Comparison of ENCODE assay signal across 14 mouse cellular contexts in genomic region chr8:114331928-114332327, GRCm38 (mm10).
DNase-seq lines count a peak whose midpoint lies in the region; ATAC-seq lines count a peak whose summit lies in the region.
"Had no signal": no experiment of that assay in that cellular context is flagged by ENCODE, and none has a peak within 500 bp of the region (broad histone marks: within the 10 kb centered on the region; RNA-seq: fewer than 3 reads in every experiment).

No protein-coding gene starts in this region.

- H3K36me3 ChIP-seq in embryonic facial prominence, embryonic 12.5 days, result no peaks in the 10 kb centered on the region
- H3K36me3 ChIP-seq in hindbrain, embryonic 14.5 days (replicated peaks; ENCODE audit: control insufficient read depth, insufficient read depth), result no peaks in the 10 kb centered on the region
- no peaks in the 10 kb centered on the region for H3K36me3 ChIP-seq in midbrain, embryonic 15.5 days (replicated peaks)
- H3K36me3 ChIP-seq: heart, embryonic 10.5 days had no signal

- DNase-seq in Muller cell, postnatal 12 days (ENCODE audit: inconsistent ontology term), result peak; percentile 78
- peak; percentile 42 for DNase-seq in hindbrain, embryonic 14.5 days (ENCODE audit: low spot score)
- DNase-seq in T-cell, adult 2 months (ENCODE audit: low spot score), result no peak
- DNase-seq in testis, postnatal 10 days (ENCODE audit: low spot score), result no peak
- no peak for DNase-seq in adrenal gland, postnatal 10 days
- DNase-seq: B cell, adult 2 months; cerebellum, adult 11-12 months; kidney, adult 11 months; kidney, postnatal 25 days; lung, adult 2 months; thymus, postnatal 4 days had no signal

- H3K4me1 ChIP-seq in embryonic facial prominence, embryonic 12.5 days, result peaks cover 18% of the 10 kb centered on the region
- peaks cover 21% of the 10 kb centered on the region for H3K4me1 ChIP-seq in hindbrain, embryonic 14.5 days (replicated peaks; ENCODE audit: control insufficient read depth, insufficient read depth, low read length)
- H3K4me1 ChIP-seq in midbrain, embryonic 15.5 days, result peaks cover 24% of the 10 kb centered on the region
- H3K4me1 ChIP-seq: heart, embryonic 10.5 days had no signal

- H3K4me3 ChIP-seq in embryonic facial prominence, embryonic 12.5 days, result no peak overlapping the region
- no peak overlapping the region for H3K4me3 ChIP-seq in hindbrain, embryonic 14.5 days (replicated peaks; ENCODE audit: low read length)
- H3K4me3 ChIP-seq in midbrain, embryonic 15.5 days, result no peak overlapping the region
- H3K4me3 ChIP-seq: heart, embryonic 10.5 days had no signal

- H3K27ac ChIP-seq in embryonic facial prominence, embryonic 12.5 days, result 0 out of 2 replicates have a peak overlapping the region, but pooled peaks have one; percentile 84
- peak overlapping the region; percentile 72 for H3K27ac ChIP-seq in hindbrain, embryonic 14.5 days
- peak overlapping the region; percentile 67 for H3K27ac ChIP-seq in midbrain, embryonic 15.5 days
- H3K27ac ChIP-seq: heart, embryonic 10.5 days had no signal

- no peak overlapping the region for H3K9ac ChIP-seq in embryonic facial prominence, embryonic 12.5 days
- no peak overlapping the region for H3K9ac ChIP-seq in hindbrain, embryonic 14.5 days
- no peak overlapping the region for H3K9ac ChIP-seq in midbrain, embryonic 15.5 days

- ATAC-seq in embryonic facial prominence, embryonic 12.5 days (ENCODE audit: insufficient number of reproducible peaks, insufficient read depth, low FRiP score, low TSS enrichment), result peak; percentile 31; the same call in 1 of the 2 replicates
- ATAC-seq in hindbrain, embryonic 14.5 days (ENCODE audit: low FRiP score), result no peak
- peak; percentile 60 for ATAC-seq in midbrain, embryonic 15.5 days (replicated peaks)

- H3K4me2 ChIP-seq in embryonic facial prominence, embryonic 12.5 days (replicated peaks), result no peak overlapping the region
- H3K4me2 ChIP-seq in hindbrain, embryonic 14.5 days (replicated peaks), result no peak overlapping the region
- H3K4me2 ChIP-seq in midbrain, embryonic 15.5 days, result no peak overlapping the region

- H3K27me3 ChIP-seq in embryonic facial prominence, embryonic 12.5 days, result no peaks in the 10 kb centered on the region
- H3K27me3 ChIP-seq in hindbrain, embryonic 14.5 days (ENCODE audit: control insufficient read depth, insufficient read depth, low read length), result no peaks in the 10 kb centered on the region
- no peaks in the 10 kb centered on the region for H3K27me3 ChIP-seq in midbrain, embryonic 15.5 days (replicated peaks)

- no peaks in the 10 kb centered on the region for H3K9me3 ChIP-seq in embryonic facial prominence, embryonic 12.5 days
- no peaks in the 10 kb centered on the region; the same call in 1 of the 2 replicates for H3K9me3 ChIP-seq in hindbrain, embryonic 14.5 days (ENCODE audit: control insufficient read depth, low read length)
- no peaks in the 10 kb centered on the region for H3K9me3 ChIP-seq in midbrain, embryonic 15.5 days

- 41% methylated on average over 5 of the region's 5 CpGs for WGBS in embryonic facial prominence, embryonic 12.5 days
- WGBS in hindbrain, embryonic 14.5 days, result 11% methylated on average over 5 of the region's 5 CpGs
- WGBS in midbrain, embryonic 15.5 days, result 13% methylated on average over 5 of the region's 5 CpGs

Comparison
In these comparisons a context has a peak if more than half of its experiments do, and no peak if none do; other contexts are left out.
1. DNase-seq: peak in Muller cell, postnatal 12 days (single experiment) and hindbrain, embryonic 14.5 days (single experiment); none in T-cell, adult 2 months (single experiment), testis, postnatal 10 days (single experiment) and adrenal gland, postnatal 10 days (single experiment).
2. Peak in every context shown above with its lines, with median percentiles within 50 percentile points of each other: H3K27ac ChIP-seq.